ENCODE assay signal across 22 mouse cellular contexts in the genomic region with DNA sequence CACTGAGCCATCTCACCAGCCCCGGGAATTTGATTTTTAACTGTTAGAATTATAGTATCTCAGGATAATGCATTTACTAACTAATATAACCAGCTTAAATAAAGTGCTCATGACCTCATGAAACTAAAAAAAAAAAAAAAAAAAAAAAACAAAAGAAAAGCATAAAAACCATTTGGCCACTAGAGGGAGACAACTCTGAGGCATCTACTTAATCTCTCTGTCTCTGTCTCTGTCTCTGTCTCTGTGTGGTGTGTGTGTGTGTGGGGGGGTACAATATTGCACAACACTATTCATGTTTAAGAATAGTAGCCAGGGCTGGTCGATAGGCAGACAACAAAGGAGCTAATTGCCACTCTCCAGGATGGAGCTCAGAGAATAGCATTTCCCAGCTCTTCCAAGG. TPM values are rescaled to one million over a fixed set of nuclear protein-coding genes. Genes with fewer than 3 reads are reported as not detected.
DNase-seq lines count a peak whose midpoint lies in the region; ATAC-seq and TF ChIP-seq lines count a peak whose summit lies in the region.
"Had no signal": no experiment of that assay in that cellular context is flagged by ENCODE, and none has a peak within 500 bp of the region (broad histone marks: within the 10 kb centered on the region; RNA-seq: fewer than 3 reads in every experiment).

No protein-coding gene starts in this region.

- peak; percentile 30 for TF ChIP-seq RAD21 in CH12.LX (IDR thresholded peaks at IDR 0.05; ENCODE audit: low read depth, low read length)

- no peak overlapping the region for H3K4me3 ChIP-seq in forebrain, postnatal 0 days (ENCODE audit: low read depth, low read length)
- no peak overlapping the region for H3K4me3 ChIP-seq in forebrain, embryonic 12.5 days (replicated peaks)
- no peak overlapping the region for H3K4me3 ChIP-seq in liver, embryonic 14.5 days (ENCODE audit: insufficient read depth in 1 of 2, low read depth in 2 of 2, low read length in 2 of 2)
- H3K4me3 ChIP-seq in liver, embryonic 11.5 days (ENCODE audit: low read depth, low read length) = no peak overlapping the region
- no peak overlapping the region for H3K4me3 ChIP-seq in CH12.LX (replicated peaks in 1 of 3; ENCODE audit: low read depth in 2 of 3, low read length in 2 of 3, poor library complexity in 1 of 3)
- H3K4me3 ChIP-seq: embryonic facial prominence, embryonic 12.5 days; forebrain, embryonic 10.5 days; heart, embryonic 13.5 days; hindbrain, embryonic 15.5 days; kidney, embryonic 15.5 days; neural tube, embryonic 15.5 days had no signal

- no peaks in the 10 kb centered on the region for H3K27me3 ChIP-seq in forebrain, postnatal 0 days (ENCODE audit: insufficient read depth, low read length)
- no peaks in the 10 kb centered on the region for H3K27me3 ChIP-seq in forebrain, embryonic 12.5 days
- H3K27me3 ChIP-seq in liver, embryonic 14.5 days (ENCODE audit: control insufficient read depth, insufficient read depth, low read length) = no peaks in the 10 kb centered on the region
- no peaks in the 10 kb centered on the region for H3K27me3 ChIP-seq in liver, embryonic 11.5 days (replicated peaks; ENCODE audit: control insufficient read depth, insufficient read depth, low read length)
- no peaks in the 10 kb centered on the region for H3K27me3 ChIP-seq in CH12.LX (replicated peaks)
- H3K27me3 ChIP-seq: embryonic facial prominence, embryonic 12.5 days; hindbrain, embryonic 15.5 days; kidney, embryonic 15.5 days; neural tube, embryonic 15.5 days had no signal

- dilution Hi-C loops in CH12.LX (cut with MboI; ENCODE audit: extremely low pct_ligation_motif_present, extremely low pct_unique_long_range_greater_than_20kb, low sequenced_read_pairs) = no loop called here

- DNase-seq in forebrain, postnatal 0 days = peak; percentile 2
- DNase-seq in liver, embryonic 14.5 days (ENCODE audit: low read depth in 3 of 3, low spot score in 3 of 3) = no peak
- no peak for DNase-seq in liver, embryonic 11.5 days (ENCODE audit: low spot score)
- peak; percentile 12 for DNase-seq in CH12.LX (ENCODE audit: extremely low read depth)
- DNase-seq in naive thymus-derived CD4-positive, alpha-beta T cell, adult 2 months (ENCODE audit: low read depth) = peak; percentile 41
- DNase-seq in frontal cortex, postnatal 25 days (ENCODE audit: low spot score in 2 of 2) = no peak
- DNase-seq in cerebellum, adult 18-20 months = no peak
- DNase-seq: cerebellum, adult 2 months; gastrocnemius, postnatal 10 days; layer of hippocampus, adult 9-11 months; left cerebral cortex, postnatal 4 days; lung, postnatal 10 days; right cerebral cortex, postnatal 25 days; thymus, postnatal 25 days had no signal

- TF ChIP-seq EP300 in liver, embryonic 14.5 days (IDR thresholded peaks at IDR 0.05; ENCODE audit: low read depth) = no peak
- TF ChIP-seq EP300 in CH12.LX (IDR thresholded peaks at IDR 0.05; ENCODE audit: low read length) = no peak

- 40% methylated on average over 2 of the region's 2 CpGs for WGBS in forebrain, postnatal 0 days
- WGBS in forebrain, embryonic 12.5 days = 51% methylated on average over 2 of the region's 2 CpGs
- 44% methylated on average over 2 of the region's 2 CpGs for WGBS in liver, embryonic 14.5 days (ENCODE audit: insufficient replicate concordance)
- 57% methylated on average over 2 of the region's 2 CpGs for WGBS in liver, embryonic 11.5 days

- peak; percentile 52 for TF ChIP-seq CTCF in forebrain, postnatal 0 days (IDR thresholded peaks at IDR 0.05; ENCODE audit: low read depth)
- peak; percentile 45 for TF ChIP-seq CTCF in liver, embryonic 14.5 days (IDR thresholded peaks at IDR 0.05; ENCODE audit: low read depth)
- peak; percentile 39 to 62; a peak in 3 of 4 replicates for TF ChIP-seq CTCF in CH12.LX (conservative IDR thresholded peaks at IDR 0.05 in 1 of 2, IDR thresholded peaks at IDR 0.05 in 1 of 2; ENCODE audit: low read depth in 2 of 2, low read length in 2 of 2)

- in situ Hi-C loops in CH12.LX (cut with MboI; ENCODE audit: low pct_ligation_motif_present, low pct_unique_long_range_greater_than_20kb, low sequenced_read_pairs) = no loop called here

- H3K79me2 ChIP-seq in CH12.LX (replicated peaks; ENCODE audit: control insufficient read depth, extremely low read depth, insufficient read depth, poor library complexity, severe bottlenecking) = no peaks in the 10 kb centered on the region

- H3K36me3 ChIP-seq in forebrain, postnatal 0 days (ENCODE audit: insufficient read depth) = no peaks in the 10 kb centered on the region
- H3K36me3 ChIP-seq in forebrain, embryonic 12.5 days (replicated peaks) = no peaks in the 10 kb centered on the region
- H3K36me3 ChIP-seq in liver, embryonic 14.5 days (replicated peaks; ENCODE audit: control insufficient read depth, insufficient read depth, low read depth) = no peaks in the 10 kb centered on the region
- no peaks in the 10 kb centered on the region for H3K36me3 ChIP-seq in liver, embryonic 11.5 days (ENCODE audit: control insufficient read depth, insufficient read depth, low read length)
- no peaks in the 10 kb centered on the region for H3K36me3 ChIP-seq in CH12.LX (replicated peaks in 1 of 2; ENCODE audit: control insufficient read depth in 1 of 2, insufficient read depth in 1 of 2, low read length in 1 of 2)
- H3K36me3 ChIP-seq: embryonic facial prominence, embryonic 12.5 days; forebrain, embryonic 10.5 days; heart, embryonic 13.5 days; hindbrain, embryonic 15.5 days; kidney, embryonic 15.5 days; neural tube, embryonic 15.5 days had no signal

- ATAC-seq in forebrain, postnatal 0 days = no peak
- ATAC-seq in forebrain, embryonic 12.5 days (ENCODE audit: low FRiP score) = no peak
- ATAC-seq in liver, embryonic 14.5 days (ENCODE audit: insufficient read depth) = no peak
- ATAC-seq in liver, embryonic 11.5 days (replicated peaks; ENCODE audit: low FRiP score) = no peak
- ATAC-seq: midbrain, embryonic 16.5 days had no signal

- no peaks in the 10 kb centered on the region for H3K9me3 ChIP-seq in forebrain, postnatal 0 days (ENCODE audit: low read length)
- H3K9me3 ChIP-seq in forebrain, embryonic 12.5 days = peaks cover 7% of the 10 kb centered on the region; the same call in 1 of the 2 replicates
- H3K9me3 ChIP-seq in liver, embryonic 14.5 days (ENCODE audit: control insufficient read depth, low read length) = no peaks in the 10 kb centered on the region
- H3K9me3 ChIP-seq in liver, embryonic 11.5 days (ENCODE audit: control insufficient read depth, low read length) = no peaks in the 10 kb centered on the region
- peaks cover 1% of the 10 kb centered on the region for H3K9me3 ChIP-seq in CH12.LX (replicated peaks; ENCODE audit: low read length)
- H3K9me3 ChIP-seq: embryonic facial prominence, embryonic 12.5 days; hindbrain, embryonic 15.5 days; neural tube, embryonic 15.5 days had no signal

- no peak overlapping the region for H3K27ac ChIP-seq in forebrain, postnatal 0 days (ENCODE audit: low read depth, low read length)
- H3K27ac ChIP-seq in forebrain, embryonic 12.5 days = no peak overlapping the region
- no peak overlapping the region for H3K27ac ChIP-seq in liver, embryonic 14.5 days
- H3K27ac ChIP-seq in liver, embryonic 11.5 days (ENCODE audit: low read depth, low read length) = no peak overlapping the region
- no peak overlapping the region for H3K27ac ChIP-seq in CH12.LX (ENCODE audit: insufficient read depth, low read depth)
- H3K27ac ChIP-seq: embryonic facial prominence, embryonic 12.5 days; forebrain, embryonic 10.5 days; heart, embryonic 13.5 days; hindbrain, embryonic 15.5 days; kidney, embryonic 15.5 days; neural tube, embryonic 15.5 days had no signal

- no peak for TF ChIP-seq POLR2A in CH12.LX (IDR thresholded peaks at IDR 0.05; ENCODE audit: low read depth, low read length)

- no peak overlapping the region for H3K4me2 ChIP-seq in forebrain, postnatal 0 days (ENCODE audit: low read depth)
- no peak overlapping the region for H3K4me2 ChIP-seq in forebrain, embryonic 12.5 days
- H3K4me2 ChIP-seq in liver, embryonic 14.5 days (ENCODE audit: low read depth) = no peak overlapping the region
- no peak overlapping the region for H3K4me2 ChIP-seq in liver, embryonic 11.5 days
- no peak overlapping the region for H3K4me2 ChIP-seq in CH12.LX (ENCODE audit: insufficient read depth, low read depth, poor library complexity, severe bottlenecking)
- H3K4me2 ChIP-seq: embryonic facial prominence, embryonic 12.5 days; heart, embryonic 13.5 days; hindbrain, embryonic 15.5 days; kidney, embryonic 15.5 days; neural tube, embryonic 15.5 days had no signal

- no peak overlapping the region for H3K9ac ChIP-seq in forebrain, postnatal 0 days
- H3K9ac ChIP-seq in forebrain, embryonic 12.5 days = no peak overlapping the region
- no peak overlapping the region for H3K9ac ChIP-seq in liver, embryonic 14.5 days (replicated peaks)
- no peak overlapping the region for H3K9ac ChIP-seq in liver, embryonic 11.5 days (ENCODE audit: low read depth, low read length)
- H3K9ac ChIP-seq in CH12.LX (ENCODE audit: insufficient read depth, low read depth) = no peak overlapping the region
- H3K9ac ChIP-seq: embryonic facial prominence, embryonic 12.5 days; heart, embryonic 13.5 days; hindbrain, embryonic 15.5 days; kidney, embryonic 15.5 days; neural tube, embryonic 15.5 days had no signal

- no peaks in the 10 kb centered on the region for H3K4me1 ChIP-seq in forebrain, postnatal 0 days (ENCODE audit: insufficient read depth)
- H3K4me1 ChIP-seq in forebrain, embryonic 12.5 days = no peaks in the 10 kb centered on the region
- no peaks in the 10 kb centered on the region for H3K4me1 ChIP-seq in liver, embryonic 14.5 days (replicated peaks; ENCODE audit: control insufficient read depth in 2 of 2, insufficient read depth in 2 of 2, low read length in 1 of 2)
- no peaks in the 10 kb centered on the region for H3K4me1 ChIP-seq in liver, embryonic 11.5 days (replicated peaks; ENCODE audit: control insufficient read depth, insufficient read depth, low read length)
- H3K4me1 ChIP-seq in CH12.LX (ENCODE audit: control insufficient read depth in 1 of 2, insufficient read depth in 2 of 2) = 0 out of 4 replicates have a peak, but pooled peaks cover 0 to 4% of the 10 kb centered on the region in 2 experiments
- H3K4me1 ChIP-seq: embryonic facial prominence, embryonic 12.5 days; heart, embryonic 13.5 days; hindbrain, embryonic 15.5 days; kidney, embryonic 15.5 days; neural tube, embryonic 15.5 days had no signal

TF ChIP-seq in CH12.LX, 34 proteins besides CTCF, POLR2A, EP300 and RAD21 (continues in another document):
- no peak for TF ChIP-seq UBTF (IDR thresholded peaks at IDR 0.05; ENCODE audit: low read depth, low read length)

RNA-seq across cellular contexts. Expression of a gene that starts 17.3 kb away (rescaled TPM):
- 0.43 and 1.3 TPM in 2 replicates for total RNA-seq in forebrain, postnatal 0 days (2014; rRNA removed)
- polyA plus RNA-seq in forebrain, postnatal 0 days (2015; fragmentation: Nextera tagmentation; extraction: Ambion mirVana) = 0.38 and 0.43 TPM in 2 replicates
- 0.14 and 0.24 TPM in 2 replicates for polyA plus RNA-seq in forebrain, embryonic 12.5 days (2016; fragmentation: Nextera tagmentation; extraction: Ambion mirVana)
- 0.09 and 0.20 TPM in 2 replicates for polyA plus RNA-seq in liver, embryonic 14.5 days (2012; rRNA removed)
- polyA plus RNA-seq in liver, embryonic 14.5 days (2014; fragmentation: Nextera tagmentation; extraction: Ambion mirVana) = 0.17 and 0.52 TPM in 2 replicates
- polyA plus RNA-seq in liver, embryonic 11.5 days (2014; fragmentation: Nextera tagmentation; extraction: Ambion mirVana) = 0.15 and 0.71 TPM in 2 replicates
- total RNA-seq in CH12.LX (2012; rRNA removed) = not detected in 2 replicates
- total RNA-seq in CH12.LX (2014; rRNA removed) = 0.15 TPM in 1 of 2 replicates, not detected in the other
- not detected in 2 replicates for polyA plus RNA-seq in CH12.LX (2012; ENCODE audit: insufficient read length, low read depth)
- polyA plus RNA-seq: forebrain, embryonic 10.5 days had no signal

Comparison
In these comparisons a context has a peak if more than half of its experiments do, and no peak if none do; other contexts are left out.
1. DNase-seq: peak in forebrain, postnatal 0 days (single experiment), CH12.LX (single experiment) and naive thymus-derived CD4-positive, alpha-beta T cell, adult 2 months (single experiment); none in liver, embryonic 14.5 days (0 of 3), liver, embryonic 11.5 days (single experiment), frontal cortex, postnatal 25 days (0 of 2) and cerebellum, adult 18-20 months (0 of 2).
2. Peak in every context shown above with its lines, with median percentiles within 50 percentile points of each other: CTCF ChIP-seq.